Mouse (Mus musculus) heart, postnatal 0 days (tissue): ENCODE measurements around the gene Anks3. TPM values are rescaled to one million over a fixed set of nuclear protein-coding genes. Genes with fewer than 3 reads are reported as not detected.

ENCODE experiments used
- ATAC-seq: fragments of 200-750 bp; cut with Nextera tagmentation; 2 replicates; pipeline ENCODE4 v1.8.0; 2017; ENCODE audit warnings: low read depth, moderate number of reproducible peaks, moderate library complexity; ENCODE audit not compliant: insufficient read depth
- DNase-seq: peaks from one replicate; pipeline ENCODE4 v3.0.0-alpha.2; 2016; ENCODE audit warnings: low spot score
- H3K27ac ChIP-seq: fragments of 300-500 bp; sonication (generic); 2 replicates; pipeline ENCODE4 v1.5.1; 2014; ENCODE audit warnings: low read depth, mild to moderate bottlenecking
- H3K27me3 ChIP-seq: fragments of 300-500 bp; sonication (generic); 2 replicates; pipeline ENCODE4 v1.6.1; 2014; ENCODE audit warnings: low read length, mixed read lengths; ENCODE audit not compliant: control insufficient read depth, insufficient read depth
- H3K36me3 ChIP-seq: fragments of 300-500 bp; sonication (generic); replicated peaks from 2 replicates; pipeline ENCODE4 v1.6.1; 2014; ENCODE audit warnings: low read length, mixed read lengths; ENCODE audit not compliant: control insufficient read depth, insufficient read depth
- H3K4me1 ChIP-seq: fragments of 300-500 bp; sonication (generic); 2 replicates; pipeline ENCODE4 v1.6.1; 2014; ENCODE audit warnings: antibody characterized with exemption; ENCODE audit not compliant: control insufficient read depth, insufficient read depth
- H3K4me2 ChIP-seq: fragments of 300-500 bp; sonication (generic); 2 replicates; pipeline ENCODE4 v1.6.1; 2014; ENCODE audit warnings: low read depth, mild to moderate bottlenecking, low read length, moderate library complexity
- H3K4me3 ChIP-seq: fragments of 300-500 bp; sonication (generic); 2 replicates; pipeline ENCODE4 v1.5.1; 2014; ENCODE audit warnings: low read depth, low read length
- H3K9ac ChIP-seq: fragments of 300-500 bp; sonication (generic); replicated peaks from 2 replicates; pipeline ENCODE4 v1.6.1; 2014; ENCODE audit warnings: low read depth, low read length, mixed read lengths
- H3K9me3 ChIP-seq: fragments of 300-500 bp; sonication (generic); replicated peaks from 2 replicates; pipeline ENCODE4 v1.6.1; 2016; ENCODE audit warnings: low read length; ENCODE audit not compliant: control insufficient read depth
- CTCF ChIP-seq: IDR thresholded peaks from 2 replicates; pipeline ENCODE4 v1.5.1; 2016; ENCODE audit warnings: antibody characterized with exemption, control low read depth, low read depth
- EP300 ChIP-seq: IDR thresholded peaks from 2 replicates; pipeline ENCODE4 v1.6.1; 2016; ENCODE audit warnings: antibody characterized with exemption, low read depth
- WGBS: fragments of 180-500 bp; shearing (Covaris S2); extraction: QIAGEN DNeasy Blood & Tissue Kit; methylation state at CpG from one replicate; pipeline ENCODE4 v1.1.7; 2014; 5-methylcytosine and 5-hydroxymethylcytosine counted together
- polyA plus RNA-seq: library from polyadenylated mRNA; unstranded; fragments of >200 nt; fragmentation: Nextera tagmentation; extraction: Ambion mirVana; gene quantifications from 2 replicates; pipeline ENCODE4 v1.2.1, GENCODE M21; 2015
- total RNA-seq: library from RNA; depleted of rRNA; stranded (reverse); fragments of >200 nt; gene quantifications from 2 replicates; pipeline ENCODE4 v1.2.3, GENCODE M21; 2014; ENCODE audit warnings: low replicate concordance

The Anks3 gene
- total and polyA plus RNA-seq, 2 experiments from 2014 or later: 21.2 to 22.7 TPM

DNA sequence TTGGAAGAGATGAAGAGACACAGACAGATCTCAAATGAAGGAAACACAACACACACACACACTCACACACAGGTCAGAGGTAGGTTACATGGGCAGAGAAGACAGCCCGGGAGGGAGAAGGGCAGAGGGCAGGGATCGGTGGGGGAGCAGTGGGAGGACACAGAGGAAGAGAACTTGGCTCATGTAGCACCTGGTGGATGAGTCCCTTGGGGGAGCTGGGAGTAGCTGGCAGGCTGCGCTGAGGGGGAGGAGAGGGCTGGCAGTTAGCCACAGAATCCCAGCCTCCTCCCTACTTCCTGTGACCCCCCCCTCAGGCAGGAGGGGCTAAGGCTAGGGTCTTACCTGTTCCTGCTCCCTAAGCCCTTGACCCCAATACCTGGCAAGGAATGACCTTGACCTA, 33.5 kb upstream of the Anks3 start, which contains the start of gene Sept12:
Gene Sept12, minus strand, starts transcription at position 300 of the 400 bp plus-strand sequence.
- Histone ChIP-seq H3K27ac (no peak within 1 kb of the TSS), H3K36me3 (no peaks in the 10 kb centered on the region), H3K4me2 (no peak within 1 kb of the TSS), H3K4me3 (no peak within 1 kb of the TSS), H3K27me3 (no peaks in the 10 kb centered on the region), H3K9ac (no peak within 1 kb of the TSS), H3K9me3 (no peaks in the 10 kb centered on the region), H3K4me1 (peaks cover 6% of the 10 kb centered on the region; the same call in 1 of the 2 replicates)
- DNase-seq (no peak), ATAC-seq (peak; percentile 49)
- 24% methylated on average over 3 of the region's 3 CpGs for WGBS
- no peak for TF ChIP-seq CTCF
- no peak for TF ChIP-seq EP300

DNA sequence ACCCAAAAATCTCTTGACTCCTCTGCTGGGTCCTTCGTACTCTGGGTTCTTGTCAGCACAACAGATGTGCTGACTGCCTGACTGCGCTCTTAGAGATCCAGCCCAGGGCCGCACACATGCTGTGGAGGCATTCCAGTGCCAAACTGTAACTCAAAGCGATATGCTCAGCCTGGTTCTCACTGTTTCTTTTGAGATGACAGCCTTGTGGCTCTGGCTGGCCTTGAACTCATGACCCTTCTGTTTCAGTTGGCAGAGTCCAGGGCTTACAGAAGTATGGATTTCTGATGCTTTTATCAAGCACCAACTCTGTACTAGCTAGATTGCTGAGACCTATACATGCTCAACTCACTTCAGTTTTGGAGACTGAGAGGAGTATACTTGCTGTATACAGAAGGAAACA, 29.3 kb upstream of the Anks3 start:
- peaks cover 6% of the 10 kb centered on the region; the same call in 1 of the 2 replicates for H3K4me1 ChIP-seq
- 75% methylated on average over 4 of the region's 4 CpGs for WGBS
- no peak overlapping the region for H3K4me2 ChIP-seq
- TF ChIP-seq CTCF (no peak), EP300 (no peak)
- no peak overlapping the region for H3K27ac ChIP-seq
- ATAC-seq (no peak), DNase-seq (no peak)
- H3K9me3 ChIP-seq: no peaks in the 10 kb centered on the region
- no peak overlapping the region for H3K4me3 ChIP-seq
- H3K27me3 ChIP-seq: no peaks in the 10 kb centered on the region
- no peaks in the 10 kb centered on the region for H3K36me3 ChIP-seq
- no peak overlapping the region for H3K9ac ChIP-seq

DNA sequence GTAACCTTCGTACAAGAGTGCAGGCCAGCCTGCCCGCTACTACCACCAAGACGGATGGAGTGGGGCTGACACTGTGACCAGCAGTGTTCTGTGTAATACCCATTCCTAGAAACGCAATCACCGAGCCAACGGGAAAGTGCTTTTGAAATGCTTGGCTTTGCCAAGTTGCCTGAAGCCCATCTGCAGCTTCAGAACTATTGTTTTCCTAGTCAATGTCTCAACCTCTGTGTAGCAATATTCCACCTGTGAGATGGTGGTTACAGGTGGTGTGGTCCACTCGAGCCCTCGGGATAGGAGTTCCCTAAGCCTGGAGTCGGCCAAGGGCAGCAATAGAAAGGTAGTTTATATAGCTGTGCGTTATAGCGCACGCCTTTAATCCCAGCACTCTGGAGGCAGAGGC, 20.7 kb upstream of the Anks3 start:
- H3K4me1 ChIP-seq: no peaks in the 10 kb centered on the region
- no peak for DNase-seq
- H3K9me3 ChIP-seq: no peaks in the 10 kb centered on the region
- WGBS: 90% methylated on average over 12 of the region's 12 CpGs
- no peak overlapping the region for H3K9ac ChIP-seq
- H3K4me2 ChIP-seq: no peak overlapping the region
- ATAC-seq: no peak
- H3K27me3 ChIP-seq: no peaks in the 10 kb centered on the region
- no peak for TF ChIP-seq CTCF
- no peak for TF ChIP-seq EP300
- H3K36me3 ChIP-seq: no peaks in the 10 kb centered on the region
- no peak overlapping the region for H3K4me3 ChIP-seq
- no peak overlapping the region for H3K27ac ChIP-seq

DNA sequence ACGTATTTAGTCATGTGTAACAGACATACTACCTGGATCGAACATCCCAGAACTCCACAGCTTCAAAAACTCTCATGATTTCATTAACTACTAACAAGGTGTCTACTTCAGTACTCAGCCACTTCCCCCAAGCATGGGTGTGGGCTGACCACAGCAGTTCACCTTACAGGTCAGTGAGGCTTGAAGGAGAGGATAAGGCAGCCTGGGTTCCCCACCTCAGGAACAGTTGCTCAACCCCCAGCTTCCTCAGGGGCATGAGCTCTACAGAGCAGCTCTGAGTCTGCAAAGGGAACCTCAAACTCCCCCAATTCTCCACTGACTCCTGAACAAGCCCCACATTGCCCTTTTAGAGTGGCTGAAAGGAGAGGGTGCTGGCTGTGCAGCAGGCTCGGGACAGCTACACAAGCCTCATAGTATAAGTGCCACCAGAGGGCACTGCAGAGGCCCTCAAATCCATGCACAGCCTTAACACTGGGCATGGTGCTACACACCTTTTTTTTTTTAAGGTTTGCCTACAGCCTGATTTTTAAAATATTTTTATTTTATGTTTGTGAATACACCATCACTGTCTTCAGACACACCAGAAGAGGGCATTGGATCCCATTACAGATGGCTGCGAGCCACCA, 15.9 kb upstream of the Anks3 start:
- H3K4me2 ChIP-seq: no peak overlapping the region
- DNase-seq (peak; percentile 24), ATAC-seq (peak; percentile 44; the same call in 1 of the 2 replicates)
- no peaks in the 10 kb centered on the region for H3K36me3 ChIP-seq
- H3K27me3 ChIP-seq: no peaks in the 10 kb centered on the region
- no peak overlapping the region for H3K27ac ChIP-seq
- TF ChIP-seq CTCF (peak; percentile 64), EP300 (no peak)
- no peak overlapping the region for H3K4me3 ChIP-seq
- H3K9ac ChIP-seq: no peak overlapping the region
- H3K4me1 ChIP-seq: peaks cover 7% of the 10 kb centered on the region; the same call in 1 of the 2 replicates
- WGBS: 75% methylated on average over 4 of the region's 4 CpGs
- H3K9me3 ChIP-seq: no peaks in the 10 kb centered on the region

DNA sequence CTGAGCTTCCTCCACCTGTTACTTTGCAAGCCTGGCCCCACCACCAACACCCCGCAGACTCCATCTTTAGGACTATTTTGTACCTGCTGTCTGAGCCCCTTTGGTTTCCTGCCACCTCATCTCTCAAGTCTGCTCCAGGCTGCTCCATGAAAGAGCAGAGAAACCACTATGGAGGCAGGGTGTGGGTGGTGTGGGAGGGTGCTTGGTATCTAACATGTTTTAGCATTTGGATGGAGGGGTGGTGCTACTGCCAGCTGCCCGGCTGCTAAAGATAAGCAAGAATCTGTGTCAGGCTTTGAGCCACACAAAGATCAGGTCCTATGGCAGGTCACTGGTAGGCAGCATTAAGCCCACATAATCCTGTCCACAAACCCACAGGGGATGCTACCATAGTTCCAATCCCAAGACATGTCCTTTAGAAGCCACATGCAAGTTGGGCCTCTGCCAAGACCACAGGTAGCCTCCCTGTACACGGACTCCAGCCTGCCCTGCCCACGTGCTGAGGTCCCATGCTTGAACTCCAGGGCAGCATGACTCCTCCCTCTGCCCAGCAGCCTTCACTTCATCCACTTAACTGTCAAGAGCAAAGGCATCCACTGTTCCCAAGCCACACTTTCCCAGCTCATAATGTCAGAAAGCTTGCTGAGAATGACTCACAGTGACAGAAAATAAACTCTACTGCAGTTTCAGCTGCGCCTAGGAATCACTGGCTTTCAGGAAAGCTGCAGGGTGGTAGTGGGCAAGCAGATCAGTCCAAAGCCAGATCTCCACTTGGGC, 14.5 kb upstream of the Anks3 start:
- Histone ChIP-seq H3K4me1 (peaks cover 7% of the 10 kb centered on the region; the same call in 1 of the 2 replicates), H3K9ac (no peak overlapping the region), H3K27me3 (no peaks in the 10 kb centered on the region), H3K4me2 (no peak overlapping the region), H3K27ac (peak overlapping the region; percentile 50), H3K4me3 (no peak overlapping the region), H3K36me3 (no peaks in the 10 kb centered on the region), H3K9me3 (no peaks in the 10 kb centered on the region)
- peak; percentile 61 for DNase-seq
- WGBS: 27% methylated on average over 5 of the region's 5 CpGs
- TF ChIP-seq EP300 (no peak), CTCF (no peak)
- peak; percentile 89 for ATAC-seq
